Mouse (Mus musculus) adrenal gland, adult 2 months (tissue): ENCODE data around the gene Veph1. TPM values are rescaled to one million over a fixed set of nuclear protein-coding genes. Genes with fewer than 3 reads are reported as not detected.

Experiments
- DNase-seq: peaks from one replicate; pipeline ENCODE4 v3.0.0; 2021
- polyA plus RNA-seq: library from polyadenylated mRNA; depleted of rRNA; stranded (reverse); fragments of >200 nt; gene quantifications from 2 replicates; pipeline ENCODE4 v1.2.3, GENCODE M21; 2012; rRNA removed
- total RNA-seq, 2 experiments: library from RNA; stranded (reverse); gene quantifications; 2 replicates each; pipeline ENCODE4 v1.2.3; 2021

The Veph1 gene
- total and polyA plus RNA-seq, 3 experiments = 0.09 TPM; not detected in 2

GRCm38 (mm10) chr3:66024220-66024792 lies 272.3 kb downstream of the Veph1 start:
- DNase-seq = no peak

- no peak for DNase-seq
These were observed 277.5 kb downstream of the Veph1 start for GRCm38 (mm10) chr3:66019171-66019570.

GRCm38 (mm10) chr3:66007632-66008401 lies 288.8 kb downstream of the Veph1 start:
- no peak for DNase-seq

- no peak for DNase-seq
These were observed 291.6 kb downstream of the Veph1 start for GRCm38 (mm10) chr3:66004989-66005388.

- DNase-seq = no peak
These were observed 292.3 kb downstream of the Veph1 start for GRCm38 (mm10) chr3:66004220-66004951.

Other genes starting within 250 kb of the Veph1 start
- gene Ptx3, start 76.9 kb downstream of the Veph1 start, total RNA-seq = under 1 TPM; 0.14 to 0.20 TPM
- gene Ptx3, start 76.9 kb downstream of the Veph1 start, polyA plus RNA-seq = 0.12 TPM in 1 of 2 replicates, not detected in the other